Mouse (Mus musculus): ENCODE measurements around the gene Ptpn7.

Gene Ptpn7

GRCm38 (mm10) chr1:135129543-135130183 lies 2.8 kb upstream of the Ptpn7 start:
- DNase-seq: no peak

- DNase-seq: peak in 1 of 2 experiments; percentile 19
Measured at GRCm38 (mm10) chr1:135130376-135131018, 2.0 kb upstream of the Ptpn7 start.

GRCm38 (mm10) chr1:135131034-135131433 lies 1.5 kb upstream of the Ptpn7 start:
- peak; percentile 45 to 61 for DNase-seq

- peak in 1 of 2 experiments; percentile 30 for DNase-seq
Measured at GRCm38 (mm10) chr1:135131560-135131959, 940 bp upstream of the Ptpn7 start.

- peak in 1 of 2 experiments; percentile 17 for DNase-seq
Measured at GRCm38 (mm10) chr1:135132893-135133369, 431 bp downstream of the Ptpn7 start.

GRCm38 (mm10) chr1:135133678-135134435 lies 1.4 kb downstream of the Ptpn7 start:
- no peak for DNase-seq

GRCm38 (mm10) chr1:135135111-135135787 lies 2.7 kb downstream of the Ptpn7 start:
- no peak for DNase-seq

- peak; percentile 78 to 79 for DNase-seq
Measured at GRCm38 (mm10) chr1:135136500-135136899, 4.0 kb downstream of the Ptpn7 start.

GRCm38 (mm10) chr1:135139906-135140305 lies 7.4 kb downstream of the Ptpn7 start:
- no peak for DNase-seq

- DNase-seq: no peak
Measured at GRCm38 (mm10) chr1:135142452-135142851, 10.0 kb downstream of the Ptpn7 start.

- no peak for DNase-seq
Measured at GRCm38 (mm10) chr1:135143940-135144339, 11.4 kb downstream of the Ptpn7 start.

- DNase-seq: peak; percentile 87 to 93
Measured at GRCm38 (mm10) chr1:135146077-135146945, 13.8 kb downstream of the Ptpn7 start, which contains the start of gene Arl8a. Arl8a (plus strand) TSS chr1:135146824.

- DNase-seq: peak; percentile 88 to 93
Measured at GRCm38 (mm10) chr1:135146946-135147701, 14.6 kb downstream of the Ptpn7 start.

GRCm38 (mm10) chr1:135147702-135148058 lies 15.2 kb downstream of the Ptpn7 start:
- no peak for DNase-seq

GRCm38 (mm10) chr1:135148476-135148875 lies 16.0 kb downstream of the Ptpn7 start:
- DNase-seq: no peak

- DNase-seq: no peak
Measured at GRCm38 (mm10) chr1:135148996-135149395, 16.5 kb downstream of the Ptpn7 start.

GRCm38 (mm10) chr1:135154011-135154410 lies 21.5 kb downstream of the Ptpn7 start:
- DNase-seq: no peak

- peak; percentile 74 to 84 for DNase-seq
Measured at GRCm38 (mm10) chr1:135154411-135154959, 22.0 kb downstream of the Ptpn7 start.

GRCm38 (mm10) chr1:135156300-135156699 lies 23.8 kb downstream of the Ptpn7 start:
- no peak for DNase-seq

- DNase-seq: no peak
Measured at GRCm38 (mm10) chr1:135158633-135159032, 26.1 kb downstream of the Ptpn7 start.

- DNase-seq: no peak
Measured at GRCm38 (mm10) chr1:135159074-135159473, 26.6 kb downstream of the Ptpn7 start.
